ENCODE assay signal across 25 mouse cellular contexts in genomic region chr14:99516703-99517102, GRCm38 (mm10).
DNase-seq lines count a peak whose midpoint lies in the region; ATAC-seq and TF ChIP-seq lines count a peak whose summit lies in the region.
"Had no signal": no experiment of that assay in that cellular context is flagged by ENCODE, and none has a peak within 500 bp of the region (broad histone marks: within the 10 kb centered on the region; RNA-seq: fewer than 3 reads in every experiment).

No protein-coding gene starts in this region.

- no peak overlapping the region for H3K27ac ChIP-seq in heart, adult 2 months
- H3K27ac ChIP-seq in stomach, postnatal 0 days (replicated peaks): no peak overlapping the region
- H3K27ac ChIP-seq: embryonic facial prominence, embryonic 13.5 days; embryonic facial prominence, embryonic 15.5 days; forebrain, embryonic 10.5 days; forebrain, embryonic 12.5 days had no signal

- TF ChIP-seq POLR2A in heart, adult 2 months (IDR thresholded peaks at IDR 0.05; ENCODE audit: insufficient read depth, low read depth, low read length): no peak

- no peak overlapping the region for H3K4me3 ChIP-seq in heart, adult 2 months
- no peak overlapping the region for H3K4me3 ChIP-seq in stomach, postnatal 0 days (ENCODE audit: low read depth, low read length)
- H3K4me3 ChIP-seq: embryonic facial prominence, embryonic 13.5 days; embryonic facial prominence, embryonic 15.5 days; erythroblast, embryonic 14.5 days; forebrain, embryonic 10.5 days; forebrain, embryonic 12.5 days had no signal

- no peak for TF ChIP-seq EP300 in heart, adult 2 months (IDR thresholded peaks at IDR 0.05; ENCODE audit: insufficient read depth, low read depth, low read length)
- no peak for TF ChIP-seq EP300 in stomach, postnatal 0 days (optimal IDR thresholded peaks at IDR 0.05)

- H3K79me2 ChIP-seq in heart, adult 2 months (replicated peaks; ENCODE audit: control insufficient read depth, insufficient read depth, low read length): no peaks in the 10 kb centered on the region

- WGBS in heart, adult 2 months: 61% methylated on average over 6 of the region's 6 CpGs
- WGBS in stomach, postnatal 0 days: 77% methylated on average over 6 of the region's 6 CpGs

- no peaks in the 10 kb centered on the region for H3K27me3 ChIP-seq in heart, adult 2 months (ENCODE audit: control insufficient read depth, insufficient read depth, low read length)
- H3K27me3 ChIP-seq in stomach, postnatal 0 days (ENCODE audit: control insufficient read depth, insufficient read depth, low read length): no peaks in the 10 kb centered on the region
- H3K27me3 ChIP-seq: embryonic facial prominence, embryonic 13.5 days; embryonic facial prominence, embryonic 15.5 days; forebrain, embryonic 12.5 days had no signal

- no peak overlapping the region for H3K9ac ChIP-seq in heart, adult 2 months (ENCODE audit: low read depth, low read length)
- no peak overlapping the region for H3K9ac ChIP-seq in stomach, postnatal 0 days (ENCODE audit: low read length)
- H3K9ac ChIP-seq: embryonic facial prominence, embryonic 13.5 days; embryonic facial prominence, embryonic 15.5 days; forebrain, embryonic 12.5 days had no signal

- no peak for TF ChIP-seq CTCF in heart, adult 2 months (IDR thresholded peaks at IDR 0.05)
- TF ChIP-seq CTCF in stomach, postnatal 0 days (IDR thresholded peaks at IDR 0.05; ENCODE audit: low read depth): no peak

- ATAC-seq in stomach, postnatal 0 days (ENCODE audit: low FRiP score, low TSS enrichment): no peak
- ATAC-seq: CD4-positive, CD25-positive, alpha-beta regulatory T cell, adult 4 months; forebrain, embryonic 14.5 days; forebrain, embryonic 16.5 days had no signal

- H3K36me3 ChIP-seq in heart, adult 2 months (ENCODE audit: control insufficient read depth, insufficient read depth, low read length): no peaks in the 10 kb centered on the region
- no peaks in the 10 kb centered on the region for H3K36me3 ChIP-seq in stomach, postnatal 0 days (ENCODE audit: control insufficient read depth, insufficient read depth, low read length)
- H3K36me3 ChIP-seq: embryonic facial prominence, embryonic 13.5 days; embryonic facial prominence, embryonic 15.5 days; forebrain, embryonic 10.5 days; forebrain, embryonic 12.5 days had no signal

- intact Hi-C loops in heart, adult 2 months (cut with DNase I): no loop called here

- H3K4me1 ChIP-seq in heart, adult 2 months (ENCODE audit: control insufficient read depth, insufficient read depth, low read length): no peaks in the 10 kb centered on the region
- H3K4me1 ChIP-seq in stomach, postnatal 0 days (replicated peaks; ENCODE audit: control insufficient read depth, insufficient read depth): no peaks in the 10 kb centered on the region
- H3K4me1 ChIP-seq: embryonic facial prominence, embryonic 13.5 days; embryonic facial prominence, embryonic 15.5 days; forebrain, embryonic 10.5 days; forebrain, embryonic 12.5 days had no signal

- DNase-seq in heart, adult 11 months: peak; percentile 44
- DNase-seq in heart, adult 2 months: no peak
- DNase-seq in ES-CJ7 (ENCODE audit: low read depth, low spot score) (peak; percentile 41), ZHBTc4 (ENCODE audit: low read depth, low spot score) (peak; percentile 55)
- peak; percentile 27 for DNase-seq in stomach, postnatal 0 days (ENCODE audit: low spot score)
- DNase-seq in cerebellum, postnatal 36 days: no peak
- no peak for DNase-seq in layer of hippocampus, postnatal 14 days (ENCODE audit: low spot score in 2 of 2)
- DNase-seq: adrenal gland, adult 2 months; adrenal gland, postnatal 10 days; adrenal gland, postnatal 36 days; B cell, adult 2 months; cerebellum, adult 11-12 months; cerebellum, adult 2 months; cerebellum, adult 9-10 months; cerebellum, postnatal 10 days; cerebellum, postnatal 25 days; embryo, embryonic 11 days had no signal

- no peak overlapping the region for H3K4me2 ChIP-seq in stomach, postnatal 0 days (replicated peaks; ENCODE audit: low read depth)
- H3K4me2 ChIP-seq: embryonic facial prominence, embryonic 13.5 days; embryonic facial prominence, embryonic 15.5 days; forebrain, embryonic 12.5 days had no signal

- H3K9me3 ChIP-seq in stomach, postnatal 0 days (ENCODE audit: control insufficient read depth, low read length): no peaks in the 10 kb centered on the region
- H3K9me3 ChIP-seq: embryonic facial prominence, embryonic 13.5 days; embryonic facial prominence, embryonic 15.5 days; forebrain, embryonic 10.5 days; forebrain, embryonic 12.5 days had no signal

Comparison
In these comparisons a context has a peak if more than half of its experiments do, and no peak if none do; other contexts are left out.
1. DNase-seq: peak in heart, adult 11 months (single experiment), ES-CJ7 (single experiment), ZHBTc4 (single experiment) and stomach, postnatal 0 days (single experiment); none in heart, adult 2 months (0 of 2), cerebellum, postnatal 36 days (0 of 2) and layer of hippocampus, postnatal 14 days (0 of 2).